Comparison of ENCODE assay signal across 26 mouse cellular contexts in genomic region chr4:151437859-151438258, GRCm38 (mm10).
DNase-seq lines count a peak whose midpoint lies in the region; ATAC-seq and TF ChIP-seq lines count a peak whose summit lies in the region.
"Had no signal": no experiment of that assay in that cellular context is flagged by ENCODE, and none has a peak within 500 bp of the region (broad histone marks: within the 10 kb centered on the region; RNA-seq: fewer than 3 reads in every experiment).

No protein-coding gene starts in this region.

- no peaks in the 10 kb centered on the region for H3K27me3 ChIP-seq in midbrain, embryonic 11.5 days (ENCODE audit: control insufficient read depth, insufficient read depth, low read length)
- H3K27me3 ChIP-seq in midbrain, embryonic 14.5 days (ENCODE audit: control insufficient read depth, insufficient read depth, low read length) = no peaks in the 10 kb centered on the region
- H3K27me3 ChIP-seq: embryonic facial prominence, embryonic 15.5 days; forebrain, embryonic 13.5 days; hindbrain, embryonic 12.5 days; Patski had no signal

- WGBS in midbrain, embryonic 11.5 days = 79% methylated on average over 11 of the region's 11 CpGs
- 60% methylated on average over 11 of the region's 11 CpGs for WGBS in midbrain, embryonic 14.5 days

- peaks cover 3% of the 10 kb centered on the region; the same call in 1 of the 2 replicates for H3K9me3 ChIP-seq in midbrain, embryonic 11.5 days (ENCODE audit: control insufficient read depth, low read length)
- H3K9me3 ChIP-seq in midbrain, embryonic 14.5 days (ENCODE audit: control insufficient read depth, low read length) = peaks cover 3% of the 10 kb centered on the region
- H3K9me3 ChIP-seq: embryonic facial prominence, embryonic 15.5 days had no signal

- no peak overlapping the region for H3K4me2 ChIP-seq in midbrain, embryonic 11.5 days
- no peak overlapping the region for H3K4me2 ChIP-seq in midbrain, embryonic 14.5 days (ENCODE audit: low read length)
- H3K4me2 ChIP-seq: embryonic facial prominence, embryonic 15.5 days; forebrain, embryonic 13.5 days; hindbrain, embryonic 12.5 days had no signal

- intact Hi-C loops in gastrocnemius, adult 2 months (cut with DNase I) = no loop called here
- intact Hi-C loops in gastrocnemius, postnatal 14 days (cut with DNase I; ENCODE audit: low total_unique reads) = no loop called here

- no peak overlapping the region for H3K27ac ChIP-seq in gastrocnemius, adult 2 months
- no peak overlapping the region for H3K27ac ChIP-seq in midbrain, embryonic 11.5 days (ENCODE audit: low read depth, low read length)
- H3K27ac ChIP-seq in midbrain, embryonic 14.5 days (replicated peaks; ENCODE audit: low read depth, low read length) = no peak overlapping the region; the same call in 1 of the 2 replicates
- H3K27ac ChIP-seq: embryonic facial prominence, embryonic 10.5 days; embryonic facial prominence, embryonic 15.5 days; forebrain, embryonic 13.5 days; liver, embryonic 14.5 days; macrophage had no signal

- H3K36me3 ChIP-seq in midbrain, embryonic 11.5 days (ENCODE audit: control insufficient read depth, insufficient read depth, low read length) = no peaks in the 10 kb centered on the region
- H3K36me3 ChIP-seq in midbrain, embryonic 14.5 days (ENCODE audit: control insufficient read depth, insufficient read depth, low read length) = no peaks in the 10 kb centered on the region
- H3K36me3 ChIP-seq: embryonic facial prominence, embryonic 10.5 days; embryonic facial prominence, embryonic 15.5 days; hindbrain, embryonic 12.5 days had no signal

- ATAC-seq in midbrain, embryonic 11.5 days (ENCODE audit: low FRiP score) = no peak
- no peak for ATAC-seq in midbrain, embryonic 14.5 days (ENCODE audit: low FRiP score, low TSS enrichment)
- ATAC-seq: forebrain, embryonic 13.5 days; inflammation-experienced regulatory T-cells, adult 6 months; Patski had no signal

- H3K9ac ChIP-seq in midbrain, embryonic 11.5 days (ENCODE audit: low read length) = no peak overlapping the region
- no peak overlapping the region for H3K9ac ChIP-seq in midbrain, embryonic 14.5 days (replicated peaks; ENCODE audit: low read length)
- H3K9ac ChIP-seq: embryonic facial prominence, embryonic 15.5 days; forebrain, embryonic 13.5 days; hindbrain, embryonic 12.5 days; liver, embryonic 14.5 days had no signal

- TF ChIP-seq CTCF in gastrocnemius, adult 2 months (IDR thresholded peaks at IDR 0.05) = no peak

- no peak overlapping the region for H3K4me3 ChIP-seq in gastrocnemius, adult 2 months
- no peak overlapping the region for H3K4me3 ChIP-seq in midbrain, embryonic 11.5 days (ENCODE audit: low read depth, low read length)
- H3K4me3 ChIP-seq in midbrain, embryonic 14.5 days (replicated peaks; ENCODE audit: low read depth, low read length) = no peak overlapping the region
- H3K4me3 ChIP-seq: embryonic facial prominence, embryonic 10.5 days; embryonic facial prominence, embryonic 15.5 days; forebrain, embryonic 13.5 days; hindbrain, embryonic 12.5 days had no signal

- peak; percentile 28 for DNase-seq in gastrocnemius, adult 2 months
- DNase-seq in gastrocnemius, postnatal 14 days = no peak
- peak; percentile 8 to 23 for DNase-seq in heart, adult 9 months (ENCODE audit: low spot score in 2 of 2)
- no peak for DNase-seq in heart, postnatal 4 days
- DNase-seq in midbrain, embryonic 11.5 days (ENCODE audit: low spot score, missing footprints) = peak; percentile 77
- DNase-seq in midbrain, embryonic 14.5 days = no peak
- DNase-seq in left cerebral cortex, adult 9 months (ENCODE audit: low spot score in 2 of 2) = no peak
- DNase-seq: adrenal gland, postnatal 10 days; cerebellum, adult 8-10 months; cerebellum, postnatal 25 days; kidney, adult 11 months; kidney, postnatal 14 days; layer of hippocampus, adult 9-11 months; liver; lung, adult 2 months; lung, postnatal 10 days; thymus, adult 2 months; thymus, postnatal 36 days had no signal

- H3K4me1 ChIP-seq in midbrain, embryonic 11.5 days (ENCODE audit: control insufficient read depth, insufficient read depth, low read length) = no peaks in the 10 kb centered on the region
- H3K4me1 ChIP-seq in midbrain, embryonic 14.5 days (ENCODE audit: control insufficient read depth, insufficient read depth, low read length) = peaks cover 11% of the 10 kb centered on the region
- H3K4me1 ChIP-seq: embryonic facial prominence, embryonic 15.5 days had no signal

Comparison
In these comparisons a context has a peak if more than half of its experiments do, and no peak if none do; other contexts are left out.
1. DNase-seq: peak in gastrocnemius, adult 2 months (single experiment), heart, adult 9 months (2 of 2) and midbrain, embryonic 11.5 days (single experiment); none in gastrocnemius, postnatal 14 days (single experiment), heart, postnatal 4 days (single experiment), midbrain, embryonic 14.5 days (single experiment) and left cerebral cortex, adult 9 months (0 of 2).